Mouse (Mus musculus) layer of hippocampus, postnatal 25 days (tissue): ENCODE results near the gene Tssc4. TPM values are rescaled to one million over a fixed set of nuclear protein-coding genes. Genes with fewer than 3 reads are reported as not detected.

Source experiments
- DNase-seq, 2 experiments: peaks; one replicate each; pipeline ENCODE4 v3.0.0; 2022; ENCODE audit warnings: mixed read lengths in 2 of 2, low spot score in 1 of 2; ENCODE audit errors: extremely low spot score in 1 of 2
- total RNA-seq, 2 experiments: library from RNA; stranded (reverse); gene quantifications; 2 replicates each; pipeline ENCODE4 v1.2.3; 2021

Tssc4 gene
- total RNA-seq: 10 to 100 TPM; 47.0 to 50.4 TPM

DNA sequence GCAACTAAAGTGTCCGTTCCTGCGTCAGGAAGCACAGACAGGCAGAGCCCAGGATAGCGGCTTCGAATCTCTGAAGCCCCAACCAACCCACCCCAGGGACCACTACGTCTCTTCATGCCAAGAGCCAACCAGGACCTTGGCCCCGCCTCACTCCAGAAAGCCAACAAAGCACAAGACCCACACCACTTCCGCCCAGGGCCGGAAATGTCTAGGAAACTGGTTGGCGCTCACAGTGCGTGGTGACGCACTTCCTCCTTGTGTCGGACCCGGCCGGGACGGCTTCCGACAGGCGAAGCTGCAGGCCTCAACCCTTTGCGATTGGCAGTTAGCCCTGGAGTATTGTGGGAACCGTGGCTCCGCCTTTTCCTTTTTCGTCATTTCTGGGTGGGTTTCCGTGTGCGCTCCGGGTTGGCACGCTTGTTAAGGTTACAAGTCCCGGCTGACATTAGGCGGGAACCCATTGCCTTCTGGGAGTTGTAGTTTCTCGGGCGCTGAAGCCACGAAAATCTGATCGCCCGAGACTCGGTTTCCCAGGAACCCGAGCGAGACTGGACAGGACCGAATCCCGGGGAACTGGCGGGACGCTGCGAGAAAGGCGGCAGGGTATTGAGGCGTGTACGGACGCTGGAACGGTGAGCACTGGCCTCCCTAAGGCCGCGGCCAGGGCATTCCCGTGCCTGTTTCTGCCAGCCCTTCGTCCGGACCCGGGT is at the start of gene Tssc4:
TSS of gene Tssc4 (plus strand) at position 368 of the 710 bp plus-strand sequence.
- DNase-seq: peak; percentile 88 to 91

DNA sequence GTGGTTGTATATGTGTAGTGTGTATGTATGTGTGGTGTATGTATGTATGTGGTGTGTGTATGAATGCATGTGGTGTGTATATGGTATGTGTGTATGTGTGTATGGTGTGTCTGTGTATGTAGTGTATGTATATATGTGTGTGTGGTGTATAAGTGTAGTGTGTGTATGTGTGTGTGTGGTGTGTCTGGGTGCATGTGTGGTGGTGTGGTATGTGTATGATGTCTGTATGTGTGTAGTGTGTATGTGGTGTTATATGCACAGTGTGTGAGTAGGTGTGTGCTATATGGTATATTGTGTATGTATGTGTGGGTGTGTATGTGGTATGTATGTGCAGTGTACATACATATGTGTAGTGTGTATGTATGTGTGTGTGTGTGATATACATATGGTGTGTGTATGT is 49.0 kb upstream of the Tssc4 start:
- no peak for DNase-seq

GRCm38 (mm10) chr7:143020764-143021163 is 48.3 kb upstream of the Tssc4 start:
- no peak for DNase-seq

- no peak for DNase-seq
These were observed 47.5 kb upstream of the Tssc4 start for GRCm38 (mm10) chr7:143021356-143022164.

DNA sequence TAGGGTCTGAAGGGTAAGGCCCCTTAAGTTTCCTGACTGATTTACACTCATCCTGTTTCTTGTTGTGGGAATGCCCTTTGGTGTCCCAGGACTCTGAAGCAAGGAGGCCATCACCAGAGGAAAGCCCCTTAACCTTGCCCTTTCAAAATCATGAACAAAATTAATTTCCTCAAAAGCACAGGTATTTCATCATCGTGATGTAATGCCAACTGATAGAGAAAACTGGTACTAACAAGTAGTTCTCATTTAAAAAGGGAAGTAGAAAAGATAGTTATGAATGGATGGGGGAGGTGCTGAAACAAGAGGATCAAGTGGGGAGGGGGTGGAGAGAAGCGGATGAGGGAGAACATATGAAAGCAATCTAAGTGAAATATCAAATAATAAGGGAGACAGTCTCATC is 45.5 kb upstream of the Tssc4 start:
- no peak for DNase-seq

GRCm38 (mm10) chr7:143024293-143024692 is 44.8 kb upstream of the Tssc4 start:
- DNase-seq: no peak

- no peak for DNase-seq
These were observed 43.6 kb upstream of the Tssc4 start for GRCm38 (mm10) chr7:143025496-143025895.

- DNase-seq: no peak
These were observed 41.9 kb upstream of the Tssc4 start for GRCm38 (mm10) chr7:143027196-143027595.

GRCm38 (mm10) chr7:143031816-143032215 is 37.2 kb upstream of the Tssc4 start:
- no peak for DNase-seq

GRCm38 (mm10) chr7:143033581-143033980 is 35.5 kb upstream of the Tssc4 start:
- DNase-seq: no peak

DNA sequence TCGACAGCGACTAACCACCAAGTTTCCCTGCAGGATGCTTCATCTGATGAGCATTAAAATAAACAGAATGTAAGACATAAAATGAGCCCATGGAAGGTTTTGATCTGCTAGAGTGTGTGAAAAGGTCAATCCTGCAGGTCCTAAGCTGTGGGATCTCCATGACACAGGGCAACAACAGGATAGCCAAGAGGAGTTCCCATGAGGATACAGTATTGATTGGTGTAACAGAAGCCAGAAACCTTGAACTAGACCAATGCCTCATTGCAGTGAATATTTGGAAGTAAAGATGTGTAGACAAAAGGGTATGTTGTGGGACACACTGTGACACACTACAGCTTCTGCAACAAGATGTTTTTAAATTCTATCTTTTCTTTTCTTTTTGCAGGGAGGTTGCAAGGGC is 34.9 kb upstream of the Tssc4 start:
- no peak for DNase-seq

GRCm38 (mm10) chr7:143034519-143035450 is 34.3 kb upstream of the Tssc4 start:
- no peak for DNase-seq

DNA sequence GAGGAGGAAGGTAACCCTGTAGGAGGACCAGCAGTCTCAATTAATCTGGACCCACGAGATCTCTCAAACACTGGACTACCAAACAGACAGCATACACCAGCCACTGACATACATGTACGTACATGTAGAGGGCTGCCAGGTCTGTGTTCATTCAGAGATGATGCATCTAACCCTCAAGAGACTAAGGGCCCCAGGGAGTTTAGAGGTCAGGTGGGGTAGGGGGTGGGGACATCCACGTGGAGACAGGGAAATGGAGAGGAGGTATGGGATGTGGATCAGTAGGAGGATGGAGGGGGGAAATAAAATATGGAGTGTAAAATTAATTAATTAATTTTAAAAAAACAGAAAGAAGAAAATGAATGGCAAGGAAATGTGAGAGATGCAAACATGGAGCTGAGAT is 32.3 kb upstream of the Tssc4 start:
- no peak for DNase-seq

GRCm38 (mm10) chr7:143037306-143037705 is 31.7 kb upstream of the Tssc4 start:
- DNase-seq: no peak

DNA sequence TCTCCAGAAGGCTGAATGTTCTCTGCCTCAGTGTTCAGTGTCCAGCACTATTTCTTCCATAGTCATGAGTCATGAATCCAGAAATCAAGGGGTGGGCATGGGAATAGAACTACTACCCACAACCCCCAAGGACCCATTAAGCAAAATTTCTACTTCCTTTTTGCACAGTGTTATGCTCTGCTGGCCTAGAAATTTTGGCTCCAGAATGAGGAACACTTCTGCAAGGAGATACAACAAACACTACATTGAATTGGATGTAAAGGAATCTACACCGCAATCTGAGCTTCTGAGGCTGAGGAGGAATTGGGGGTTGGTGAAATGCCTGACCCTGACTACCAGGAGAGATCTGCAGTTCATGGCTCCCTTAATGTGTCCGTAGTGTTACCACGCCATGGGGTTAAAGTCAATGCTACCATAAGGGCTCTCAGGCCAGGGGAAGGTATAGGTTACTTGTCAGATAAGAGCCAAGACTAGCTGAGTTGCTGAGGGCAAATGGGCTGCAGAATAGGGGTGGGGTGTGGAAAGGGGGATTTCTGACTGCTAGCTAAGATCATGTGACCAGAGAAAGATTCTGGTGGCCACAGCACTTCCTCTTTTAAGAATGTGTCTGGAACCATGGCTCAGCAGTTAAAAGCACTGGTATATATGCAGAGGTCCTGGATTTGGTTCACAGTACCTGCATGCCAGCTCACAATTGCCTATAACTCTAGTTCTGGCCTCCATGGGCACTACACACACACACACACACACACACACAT is 30.7 kb upstream of the Tssc4 start:
- no peak for DNase-seq

- DNase-seq: no peak
These were observed 28.5 kb upstream of the Tssc4 start for GRCm38 (mm10) chr7:143040561-143040960.

DNA sequence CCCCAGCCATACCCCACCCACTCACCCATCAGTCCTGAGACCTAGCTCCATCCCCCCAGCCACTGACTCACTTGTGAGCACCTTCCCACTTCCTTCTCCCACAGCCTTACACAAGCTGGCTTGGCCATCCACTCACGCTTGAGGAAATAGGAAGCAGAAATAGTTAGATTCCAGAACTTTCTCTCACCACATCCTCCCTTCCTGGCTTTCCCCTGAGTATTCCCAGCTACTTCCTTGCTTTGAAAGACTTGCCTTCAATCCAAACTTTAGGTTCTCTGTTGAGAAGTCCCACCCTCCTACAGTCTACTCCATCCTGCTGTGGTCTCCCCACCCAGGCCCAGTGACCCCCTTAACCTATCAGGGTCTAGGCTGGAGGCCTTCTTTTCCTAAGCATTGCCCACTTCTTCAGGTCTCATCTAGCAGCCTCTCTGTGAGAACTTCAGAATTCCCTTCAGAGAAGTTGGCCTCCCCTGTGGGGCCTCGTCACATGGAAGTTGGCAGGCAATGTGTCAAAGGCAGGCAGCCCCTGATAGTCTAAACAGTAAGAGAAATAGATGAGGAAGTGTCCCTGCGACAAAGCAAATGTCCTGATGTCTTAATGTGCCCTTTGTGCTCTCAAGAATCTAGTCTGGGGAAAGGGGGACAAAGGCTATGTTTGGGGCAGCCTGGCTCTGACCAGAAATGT is 27.8 kb upstream of the Tssc4 start:
- no peak for DNase-seq

DNA sequence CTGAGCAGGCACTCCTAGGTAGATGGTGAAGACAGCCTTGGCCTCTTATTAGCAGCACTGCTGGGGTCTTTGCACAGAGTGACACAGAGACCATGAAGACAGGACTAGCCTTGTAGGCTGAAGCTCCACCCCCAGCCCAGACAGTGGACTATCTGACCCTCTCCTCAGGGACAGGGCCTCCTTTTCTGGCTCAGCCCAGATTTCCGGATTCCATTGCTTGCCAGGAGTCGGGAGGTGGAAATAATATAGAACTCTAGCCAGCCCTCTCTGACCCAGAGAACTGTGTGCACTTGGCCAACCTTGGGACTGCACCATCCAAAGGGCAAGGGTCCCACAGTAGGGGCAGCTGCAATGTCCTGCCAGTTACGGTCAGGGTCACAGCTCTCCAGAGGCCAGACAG is 27.0 kb upstream of the Tssc4 start:
- no peak for DNase-seq

DNA sequence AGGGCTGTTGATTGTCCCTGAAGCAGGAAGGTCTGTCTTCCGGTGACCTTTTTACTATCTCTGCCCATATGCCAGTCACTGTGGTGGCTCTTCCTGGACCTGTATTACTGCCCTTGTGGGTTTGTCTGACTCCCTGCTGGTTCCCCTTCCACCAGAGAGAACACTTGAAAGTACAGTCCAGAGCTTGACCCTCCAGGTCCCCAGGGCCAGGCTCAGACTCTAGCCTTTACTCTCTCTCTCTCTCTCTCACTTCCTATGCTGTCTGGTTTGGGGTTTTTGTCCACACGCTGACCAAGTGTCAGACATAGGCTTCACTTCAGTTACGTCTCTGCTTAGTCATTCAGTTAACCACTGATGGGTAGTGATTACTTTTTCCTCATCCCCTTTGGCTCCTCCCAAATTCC is 26.1 kb upstream of the Tssc4 start:
- no peak for DNase-seq
